In genomic region chr1:45663882-45664520, GRCm38 (mm10) we compare ENCODE assay signal across 22 mouse cellular contexts.
A peak's percentile ranks its signal among the peaks of the same experiment; 100 is the strongest.
DNase-seq lines count a peak whose midpoint lies in the region; ATAC-seq lines count a peak whose summit lies in the region.
"Had no signal": no experiment of that assay in that cellular context is flagged by ENCODE, and none has a peak within 500 bp of the region (broad histone marks: within the 10 kb centered on the region; RNA-seq: fewer than 3 reads in every experiment).

No protein-coding gene starts in this region.

- H3K9me3 ChIP-seq in midbrain, embryonic 11.5 days (ENCODE audit: control insufficient read depth, low read length), result no peaks in the 10 kb centered on the region
- no peaks in the 10 kb centered on the region for H3K9me3 ChIP-seq in midbrain, embryonic 16.5 days (replicated peaks; ENCODE audit: control insufficient read depth, low read length, poor library complexity, severe bottlenecking)
- no peaks in the 10 kb centered on the region for H3K9me3 ChIP-seq in heart, embryonic 13.5 days
- H3K9me3 ChIP-seq in limb, embryonic 15.5 days, result no peaks in the 10 kb centered on the region
- no peaks in the 10 kb centered on the region for H3K9me3 ChIP-seq in hindbrain, embryonic 16.5 days (ENCODE audit: control insufficient read depth, low read length)
- H3K9me3 ChIP-seq: forebrain, embryonic 15.5 days; hindbrain, embryonic 13.5 days; limb, embryonic 12.5 days; liver, embryonic 15.5 days; neural tube, embryonic 15.5 days; stomach, embryonic 15.5 days had no signal

- H3K4me3 ChIP-seq in midbrain, embryonic 11.5 days (ENCODE audit: low read depth, low read length), result no peak overlapping the region
- no peak overlapping the region for H3K4me3 ChIP-seq in midbrain, embryonic 16.5 days (ENCODE audit: low read depth, low read length)
- no peak overlapping the region for H3K4me3 ChIP-seq in heart, embryonic 13.5 days
- H3K4me3 ChIP-seq in limb, embryonic 15.5 days, result no peak overlapping the region
- H3K4me3 ChIP-seq in hindbrain, embryonic 16.5 days (ENCODE audit: low read length), result no peak overlapping the region
- H3K4me3 ChIP-seq: forebrain, embryonic 15.5 days; hindbrain, embryonic 13.5 days; limb, embryonic 12.5 days; liver, embryonic 15.5 days; myocyte; neural tube, embryonic 15.5 days; stomach, embryonic 15.5 days had no signal

- H3K27ac ChIP-seq in midbrain, embryonic 11.5 days (ENCODE audit: low read depth, low read length), result no peak overlapping the region
- no peak overlapping the region for H3K27ac ChIP-seq in midbrain, embryonic 16.5 days (ENCODE audit: low read length)
- H3K27ac ChIP-seq in heart, embryonic 13.5 days (replicated peaks), result peak overlapping the region; percentile 48; the same call in 1 of the 2 replicates
- H3K27ac ChIP-seq in limb, embryonic 15.5 days, result 0 out of 2 replicates have a peak overlapping the region, but pooled peaks have one; percentile 28
- no peak overlapping the region for H3K27ac ChIP-seq in hindbrain, embryonic 16.5 days (ENCODE audit: low read depth, low read length)
- H3K27ac ChIP-seq: forebrain, embryonic 15.5 days; hindbrain, embryonic 13.5 days; limb, embryonic 12.5 days; liver, embryonic 15.5 days; neural tube, embryonic 15.5 days; stomach, embryonic 15.5 days had no signal

- H3K4me2 ChIP-seq in midbrain, embryonic 11.5 days, result no peak overlapping the region
- no peak overlapping the region for H3K4me2 ChIP-seq in midbrain, embryonic 16.5 days (ENCODE audit: low read length)
- H3K4me2 ChIP-seq in heart, embryonic 13.5 days, result no peak overlapping the region
- no peak overlapping the region for H3K4me2 ChIP-seq in limb, embryonic 15.5 days
- no peak overlapping the region for H3K4me2 ChIP-seq in hindbrain, embryonic 16.5 days (ENCODE audit: low read length)
- H3K4me2 ChIP-seq: forebrain, embryonic 15.5 days; hindbrain, embryonic 13.5 days; limb, embryonic 12.5 days; liver, embryonic 15.5 days; neural tube, embryonic 15.5 days; stomach, embryonic 15.5 days had no signal

- H3K4me1 ChIP-seq in midbrain, embryonic 11.5 days (ENCODE audit: control insufficient read depth, insufficient read depth, low read length), result no peaks in the 10 kb centered on the region
- no peaks in the 10 kb centered on the region for H3K4me1 ChIP-seq in midbrain, embryonic 16.5 days (ENCODE audit: control insufficient read depth, insufficient read depth, low read length)
- 0 out of 2 replicates have a peak, but pooled peaks cover 2% of the 10 kb centered on the region for H3K4me1 ChIP-seq in heart, embryonic 13.5 days
- H3K4me1 ChIP-seq in limb, embryonic 15.5 days, result peaks cover 4% of the 10 kb centered on the region; the same call in 1 of the 2 replicates
- H3K4me1 ChIP-seq in hindbrain, embryonic 16.5 days (ENCODE audit: control insufficient read depth, insufficient read depth, low read depth, low read length), result no peaks in the 10 kb centered on the region
- H3K4me1 ChIP-seq: forebrain, embryonic 15.5 days; hindbrain, embryonic 13.5 days; limb, embryonic 12.5 days; liver, embryonic 15.5 days; neural tube, embryonic 15.5 days; stomach, embryonic 15.5 days had no signal

- H3K9ac ChIP-seq in midbrain, embryonic 11.5 days (ENCODE audit: low read length), result no peak overlapping the region
- H3K9ac ChIP-seq in midbrain, embryonic 16.5 days (ENCODE audit: low read depth, low read length), result no peak overlapping the region
- H3K9ac ChIP-seq in heart, embryonic 13.5 days, result no peak overlapping the region
- H3K9ac ChIP-seq in limb, embryonic 15.5 days, result no peak overlapping the region
- H3K9ac ChIP-seq in hindbrain, embryonic 16.5 days (ENCODE audit: low read depth, low read length), result no peak overlapping the region
- H3K9ac ChIP-seq: forebrain, embryonic 15.5 days; hindbrain, embryonic 13.5 days; limb, embryonic 12.5 days; liver, embryonic 15.5 days; neural tube, embryonic 15.5 days; stomach, embryonic 15.5 days had no signal

- 83% methylated on average over 3 of the region's 3 CpGs for WGBS in midbrain, embryonic 11.5 days
- WGBS in midbrain, embryonic 16.5 days, result 80% methylated on average over 3 of the region's 3 CpGs
- WGBS in heart, embryonic 13.5 days, result 57% methylated on average over 3 of the region's 3 CpGs
- WGBS in limb, embryonic 15.5 days, result 42% methylated on average over 3 of the region's 3 CpGs
- 80% methylated on average over 3 of the region's 3 CpGs for WGBS in hindbrain, embryonic 16.5 days

- no peak for ATAC-seq in midbrain, embryonic 11.5 days (ENCODE audit: low FRiP score)
- ATAC-seq in midbrain, embryonic 16.5 days, result no peak
- ATAC-seq in heart, embryonic 13.5 days (ENCODE audit: extremely low read depth, insufficient number of reproducible peaks, low FRiP score, low TSS enrichment), result no peak
- peak; percentile 40; the same call in 1 of the 2 replicates for ATAC-seq in limb, embryonic 15.5 days (ENCODE audit: insufficient number of reproducible peaks, low FRiP score, low TSS enrichment, low read depth)
- no peak for ATAC-seq in hindbrain, embryonic 16.5 days
- ATAC-seq: forebrain, embryonic 15.5 days; lung, postnatal 0 days had no signal

- no peaks in the 10 kb centered on the region for H3K36me3 ChIP-seq in midbrain, embryonic 11.5 days (ENCODE audit: control insufficient read depth, insufficient read depth, low read length)
- no peaks in the 10 kb centered on the region for H3K36me3 ChIP-seq in midbrain, embryonic 16.5 days (ENCODE audit: control insufficient read depth, insufficient read depth, low read length)
- H3K36me3 ChIP-seq in heart, embryonic 13.5 days, result no peaks in the 10 kb centered on the region
- no peaks in the 10 kb centered on the region for H3K36me3 ChIP-seq in limb, embryonic 15.5 days
- no peaks in the 10 kb centered on the region for H3K36me3 ChIP-seq in hindbrain, embryonic 16.5 days (ENCODE audit: control insufficient read depth, insufficient read depth, low read length)
- H3K36me3 ChIP-seq: forebrain, embryonic 15.5 days; hindbrain, embryonic 13.5 days; limb, embryonic 12.5 days; liver, embryonic 15.5 days; neural tube, embryonic 15.5 days; stomach, embryonic 15.5 days had no signal

- no peaks in the 10 kb centered on the region for H3K27me3 ChIP-seq in midbrain, embryonic 11.5 days (ENCODE audit: control insufficient read depth, insufficient read depth, low read length)
- no peaks in the 10 kb centered on the region for H3K27me3 ChIP-seq in midbrain, embryonic 16.5 days (ENCODE audit: control insufficient read depth, insufficient read depth, low read depth, low read length)
- no peaks in the 10 kb centered on the region for H3K27me3 ChIP-seq in heart, embryonic 13.5 days (replicated peaks)
- H3K27me3 ChIP-seq in limb, embryonic 15.5 days, result no peaks in the 10 kb centered on the region
- no peaks in the 10 kb centered on the region for H3K27me3 ChIP-seq in hindbrain, embryonic 16.5 days (replicated peaks; ENCODE audit: control insufficient read depth, insufficient read depth, low read length)
- H3K27me3 ChIP-seq: CH12.LX; forebrain, embryonic 15.5 days; hindbrain, embryonic 13.5 days; limb, embryonic 12.5 days; liver, embryonic 15.5 days; neural tube, embryonic 15.5 days; stomach, embryonic 15.5 days had no signal

- DNase-seq in gastrocnemius, adult 18-20 months (ENCODE audit: low spot score), result peak; percentile 21
- DNase-seq in gastrocnemius, postnatal 10 days, result no peak
- DNase-seq in midbrain, embryonic 11.5 days (ENCODE audit: low spot score, missing footprints), result peak; percentile 12
- no peak for DNase-seq in kidney, adult 11 months
- DNase-seq: cerebellum, adult 18-20 months; cerebellum, postnatal 25 days; kidney, postnatal 36 days; midbrain, embryonic 14.5 days; right cerebral cortex, postnatal 14 days had no signal

Comparison
In these comparisons a context has a peak if more than half of its experiments do, and no peak if none do; other contexts are left out.
1. DNase-seq: peak in gastrocnemius, adult 18-20 months (single experiment) and midbrain, embryonic 11.5 days (single experiment); none in gastrocnemius, postnatal 10 days (single experiment) and kidney, adult 11 months (single experiment).
2. H3K27ac ChIP-seq: peak in heart, embryonic 13.5 days (single experiment) and limb, embryonic 15.5 days (single experiment); none in midbrain, embryonic 11.5 days (single experiment), midbrain, embryonic 16.5 days (single experiment) and hindbrain, embryonic 16.5 days (single experiment).